Mouse (Mus musculus) c-Kit-positive CD71-positive TER-119-positive erythroid progenitor cells, embryonic 14.5 days (primary cell): ENCODE results near the gene Lrrc8d.
"Not testable (repeated sequence)": the region's sequence is repeated elsewhere in the genome, so short reads cannot be mapped to it uniquely, and the experiment has no call there.

Source experiments
- DNase-seq: peaks from one replicate; pipeline ENCODE4 v3.0.0-alpha.2; 2013; ENCODE audit warnings: low spot score

The Lrrc8d gene

DNA sequence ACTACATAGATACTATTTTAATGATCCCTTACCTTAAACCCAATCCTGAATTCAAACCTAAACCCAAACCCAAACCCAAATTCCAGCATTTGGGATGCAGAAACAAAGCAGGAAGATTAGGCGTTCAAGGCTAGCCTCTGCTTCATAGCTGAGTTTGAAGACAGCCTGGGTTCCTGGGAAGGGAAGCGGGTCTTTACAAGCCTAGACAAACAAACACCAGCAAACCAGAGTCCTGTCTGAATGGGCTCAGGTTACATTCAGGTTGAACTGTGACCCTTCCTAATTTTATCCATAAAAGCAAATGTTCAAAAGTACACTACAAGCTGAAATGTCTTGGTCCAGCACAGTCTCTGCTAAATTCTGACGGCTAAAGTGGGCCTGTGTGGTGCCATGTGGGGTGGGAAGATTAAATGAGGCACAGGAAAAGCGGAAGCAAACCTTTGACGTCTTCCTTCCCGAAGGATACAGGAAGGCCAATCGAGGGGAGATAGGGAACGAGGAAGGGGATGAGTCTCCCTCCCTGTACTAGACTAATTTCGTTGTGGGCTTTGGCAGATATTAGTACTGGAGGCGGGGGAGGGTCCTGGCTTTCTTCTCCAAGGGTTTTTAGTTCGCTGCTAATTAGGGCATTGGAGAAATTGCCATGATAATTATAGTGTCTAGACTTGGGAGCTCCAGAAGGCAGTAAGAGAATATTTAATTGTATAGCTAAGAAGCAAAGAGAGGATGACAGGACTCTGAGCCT is 160.1 kb downstream of the Lrrc8d start:
- DNase-seq, result no peak

DNA sequence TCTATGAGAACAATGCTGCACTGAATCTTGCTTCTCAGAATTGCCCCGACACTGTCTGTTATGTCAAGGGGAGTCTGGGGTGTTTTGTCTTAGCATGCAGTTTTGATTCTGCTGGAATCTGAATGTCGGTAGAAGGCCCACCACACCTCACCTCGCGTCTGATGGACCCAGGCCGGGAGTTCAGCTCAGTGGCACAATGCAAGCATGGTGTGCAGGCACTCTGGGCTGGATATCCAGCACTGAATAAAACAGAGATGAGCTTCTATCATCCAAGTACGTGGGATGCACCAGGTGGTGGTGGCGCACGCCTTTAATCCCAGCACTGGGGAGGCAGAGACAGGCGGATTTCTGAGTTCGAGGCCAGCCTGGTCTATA is 160.7 kb downstream of the Lrrc8d start:
- DNase-seq, result no peak

DNA sequence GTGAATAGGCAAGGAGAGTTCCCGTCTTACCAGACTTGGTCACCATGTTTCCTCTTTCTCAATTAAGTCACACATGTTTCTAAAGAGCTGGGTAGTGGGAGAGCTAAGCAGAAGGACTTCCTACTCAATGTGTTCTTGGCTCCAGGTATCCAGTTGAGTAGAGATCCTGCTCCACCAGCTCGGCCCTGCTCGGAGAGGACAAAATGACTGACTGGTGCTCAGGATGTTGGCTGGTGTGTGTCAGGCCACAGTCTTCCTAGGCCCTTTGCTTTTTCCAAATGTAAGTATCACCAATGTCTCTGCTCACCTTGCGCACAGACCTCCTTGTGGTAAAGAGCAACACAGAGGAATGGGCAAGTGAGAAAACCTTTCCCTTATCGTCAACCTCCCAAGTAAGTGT is 161.8 kb downstream of the Lrrc8d start:
- no peak for DNase-seq

DNA sequence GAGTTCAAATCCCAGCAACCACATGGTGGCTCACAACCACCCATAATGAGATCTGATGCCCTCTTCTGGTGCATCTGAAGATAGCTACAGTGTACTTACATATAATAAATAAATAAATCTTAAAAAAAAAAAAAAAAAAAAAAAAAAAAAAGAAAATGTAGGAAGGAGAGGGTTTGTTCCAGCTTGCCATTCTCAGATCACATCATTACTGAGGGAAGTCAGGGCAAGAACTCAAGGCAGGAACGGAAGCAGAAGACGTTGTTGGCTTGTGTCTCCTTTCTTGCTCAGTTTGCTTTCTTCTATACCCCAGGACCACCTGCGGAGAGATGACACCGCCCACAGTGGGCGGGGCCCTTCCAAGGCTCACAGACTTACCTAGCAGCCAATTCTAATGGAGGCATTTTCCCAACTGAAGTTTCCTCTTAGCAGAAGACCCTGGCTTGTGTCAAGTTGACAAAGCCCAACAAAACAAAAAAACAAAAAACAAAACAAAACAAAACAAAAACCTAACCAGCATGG is 165.4 kb downstream of the Lrrc8d start:
- not testable (repeated sequence) for DNase-seq

DNA sequence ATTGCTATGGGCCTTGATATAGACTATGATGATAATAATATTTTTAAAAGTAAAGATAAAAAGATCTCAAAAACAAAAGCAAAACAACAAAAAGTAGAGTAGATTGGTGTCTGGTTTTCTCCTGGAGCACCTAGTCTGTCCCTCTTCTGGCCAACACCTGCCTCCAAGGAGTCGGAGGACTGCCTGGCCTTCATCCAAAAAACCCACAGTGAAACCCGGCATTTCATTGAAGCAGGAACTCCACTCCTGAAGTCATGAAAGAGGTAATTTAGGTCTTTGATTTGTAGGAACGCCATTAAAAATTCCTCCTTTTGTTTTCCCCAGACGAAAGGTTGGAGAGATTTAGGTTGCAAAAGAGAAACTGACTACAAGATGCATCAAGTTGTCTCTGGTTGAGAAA is 167.7 kb downstream of the Lrrc8d start:
- no peak for DNase-seq

DNA sequence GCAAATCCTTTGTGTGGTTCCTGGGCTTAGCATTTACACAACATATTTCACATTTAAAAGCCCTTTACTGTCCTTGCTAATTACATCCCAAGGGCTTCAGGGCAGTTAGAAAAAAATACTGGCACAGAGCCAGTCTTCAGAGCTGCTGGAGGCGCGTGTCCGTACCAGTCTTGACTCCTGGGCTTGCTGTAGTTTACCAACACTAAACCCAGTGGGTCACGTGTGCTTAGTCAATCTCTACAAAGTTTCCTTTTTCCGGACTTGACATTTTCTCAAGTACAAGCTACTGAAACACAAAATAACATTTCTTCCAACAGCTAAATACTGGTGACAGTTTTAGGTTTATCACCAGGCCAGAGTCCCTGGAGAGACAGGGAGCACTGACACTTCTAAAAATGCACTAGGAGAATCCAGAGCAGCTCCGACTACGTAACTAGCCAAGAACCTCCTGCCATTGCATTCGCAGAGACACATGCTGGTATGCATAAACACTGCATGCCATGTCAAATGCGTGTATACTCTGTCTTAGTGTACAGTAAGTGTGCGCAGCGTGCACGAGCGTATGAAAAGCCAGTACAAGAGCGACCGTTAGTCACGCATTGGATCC is 168.2 kb downstream of the Lrrc8d start:
- DNase-seq, result no peak

DNA sequence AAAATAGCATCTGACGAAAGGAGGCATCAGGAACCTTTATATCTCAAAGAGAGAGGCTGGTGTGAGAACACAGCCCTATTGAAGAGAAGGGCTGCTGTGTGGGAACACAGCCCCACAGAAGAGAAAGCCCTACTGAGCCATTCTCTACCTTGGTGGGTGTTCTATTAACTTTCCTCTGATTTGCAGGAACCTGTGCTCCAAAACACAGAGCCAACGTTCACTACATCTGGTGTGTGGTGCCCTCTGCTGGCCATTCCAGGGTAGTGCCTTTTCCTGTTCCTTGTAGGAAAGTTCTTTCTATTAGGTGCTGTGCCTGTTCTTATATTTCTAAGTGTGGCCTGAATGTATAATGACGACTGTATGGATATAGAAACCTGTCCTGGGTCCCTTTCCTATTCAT is 168.8 kb downstream of the Lrrc8d start:
- DNase-seq, result peak; percentile 73

DNA sequence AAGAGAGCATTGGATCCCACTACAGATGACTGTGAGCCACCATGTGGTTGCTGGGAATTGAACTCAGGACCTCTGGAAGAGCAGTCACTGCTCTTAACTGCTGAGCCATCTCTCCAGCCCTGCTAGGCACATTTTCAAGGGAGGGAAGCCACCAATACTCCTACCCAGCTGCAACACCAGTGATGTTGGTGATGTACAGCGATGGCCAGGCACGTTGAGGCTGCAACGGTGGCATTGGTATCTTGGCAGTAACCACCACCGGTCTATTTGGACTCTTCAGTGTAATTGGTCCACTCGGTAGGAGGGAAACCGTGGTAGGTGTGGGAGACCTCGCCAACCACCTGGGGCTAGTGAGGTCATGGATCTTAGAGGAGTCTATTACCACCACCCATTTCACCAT is 170.0 kb downstream of the Lrrc8d start:
- DNase-seq, result no peak

DNA sequence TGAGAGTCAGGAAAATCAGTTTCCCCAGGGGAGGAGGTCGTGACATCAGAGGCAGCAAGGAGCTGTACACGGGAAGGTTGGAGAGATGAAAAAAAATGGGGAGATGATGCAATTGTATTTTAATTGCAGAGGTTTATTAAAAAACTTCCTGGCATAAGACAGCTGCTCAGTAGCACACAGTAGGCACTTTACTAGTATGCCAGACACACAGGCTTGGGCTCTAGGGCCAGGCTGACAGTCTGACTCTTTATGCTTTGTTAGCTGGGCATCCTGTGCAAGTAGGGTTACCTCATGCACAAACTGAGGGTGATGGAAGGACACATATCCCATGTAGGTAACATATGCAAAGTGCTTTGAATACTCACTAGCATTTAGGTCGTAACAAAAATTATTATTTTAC is 171.4 kb downstream of the Lrrc8d start:
- DNase-seq, result no peak

DNA sequence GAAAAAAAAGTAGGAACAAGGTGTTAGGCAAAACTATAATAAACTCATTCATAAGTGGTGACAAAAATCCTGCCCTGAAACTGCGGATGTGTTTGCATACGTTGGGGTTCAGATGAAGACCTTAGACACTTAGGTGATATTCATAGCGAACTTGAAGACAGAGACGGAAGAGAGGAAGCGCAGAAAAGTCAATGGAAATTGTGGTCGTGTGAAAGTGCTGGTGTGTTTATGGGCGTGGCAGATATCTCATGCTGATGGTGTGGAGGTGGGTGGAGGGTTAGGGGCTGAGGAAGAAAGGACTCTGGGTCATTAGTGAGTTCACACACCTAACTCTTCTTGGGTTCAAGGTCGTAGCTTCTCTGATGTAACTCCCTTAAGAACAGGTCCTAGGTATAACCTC is 172.4 kb downstream of the Lrrc8d start:
- DNase-seq, result no peak

DNA sequence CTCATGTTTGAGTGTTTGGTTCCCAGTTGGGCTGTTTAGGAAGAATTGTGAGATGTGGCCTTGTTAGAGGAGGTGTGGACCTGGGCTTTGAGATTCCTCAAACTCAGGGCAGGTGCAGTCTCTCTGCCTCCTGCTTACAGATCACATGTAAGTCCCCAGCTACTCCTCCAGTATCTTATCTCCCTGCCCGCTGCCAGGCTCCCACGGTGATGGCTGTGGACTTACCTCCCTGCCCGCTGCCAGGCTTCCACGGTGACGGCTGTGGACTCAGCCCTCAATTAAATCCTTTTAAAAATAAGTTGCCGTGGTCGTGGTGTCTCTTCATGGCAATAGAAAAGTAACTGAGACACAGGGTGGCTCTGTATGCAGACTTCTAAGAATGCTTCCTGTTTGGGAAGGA is 173.1 kb downstream of the Lrrc8d start:
- no peak for DNase-seq

DNA sequence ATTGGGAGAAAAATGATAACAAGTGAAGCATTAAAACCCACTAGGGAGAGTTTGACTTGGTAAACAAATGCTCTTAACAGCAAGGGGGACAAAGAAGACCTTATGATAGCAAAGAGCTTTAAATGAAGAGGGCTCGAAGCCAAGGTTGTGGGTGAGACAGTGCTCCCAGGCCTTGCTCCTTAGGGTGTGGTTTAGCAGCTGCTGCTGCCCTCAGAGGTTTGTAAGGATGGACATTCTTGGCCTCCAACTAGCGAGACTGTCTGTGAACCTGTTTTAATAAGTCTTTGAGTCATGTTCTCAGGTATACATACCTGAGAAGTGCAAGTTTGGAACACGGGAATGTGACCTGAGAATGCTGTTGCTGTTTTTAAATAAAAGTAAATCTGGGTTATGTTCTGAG is 174.0 kb downstream of the Lrrc8d start:
- no peak for DNase-seq

DNA sequence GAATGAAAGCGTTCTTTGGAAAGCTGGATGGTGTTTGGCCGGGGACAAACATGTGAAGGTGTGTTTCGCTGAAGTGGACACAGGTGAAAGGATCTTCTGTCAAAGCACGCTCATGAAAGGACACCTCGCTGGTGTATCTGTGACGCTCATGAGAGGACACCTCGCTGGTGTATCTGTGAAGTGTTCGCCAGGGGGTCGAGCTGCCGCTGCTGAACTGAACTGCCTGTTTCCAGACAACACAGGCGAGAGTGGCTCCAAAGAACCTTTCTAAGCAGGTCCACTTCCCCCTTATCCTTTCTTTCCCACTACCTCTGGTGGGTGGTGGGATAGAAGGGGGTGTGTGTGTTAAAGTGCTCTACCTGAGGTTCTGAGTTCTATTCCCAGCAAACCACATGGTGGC is 174.7 kb downstream of the Lrrc8d start:
- no peak for DNase-seq

DNA sequence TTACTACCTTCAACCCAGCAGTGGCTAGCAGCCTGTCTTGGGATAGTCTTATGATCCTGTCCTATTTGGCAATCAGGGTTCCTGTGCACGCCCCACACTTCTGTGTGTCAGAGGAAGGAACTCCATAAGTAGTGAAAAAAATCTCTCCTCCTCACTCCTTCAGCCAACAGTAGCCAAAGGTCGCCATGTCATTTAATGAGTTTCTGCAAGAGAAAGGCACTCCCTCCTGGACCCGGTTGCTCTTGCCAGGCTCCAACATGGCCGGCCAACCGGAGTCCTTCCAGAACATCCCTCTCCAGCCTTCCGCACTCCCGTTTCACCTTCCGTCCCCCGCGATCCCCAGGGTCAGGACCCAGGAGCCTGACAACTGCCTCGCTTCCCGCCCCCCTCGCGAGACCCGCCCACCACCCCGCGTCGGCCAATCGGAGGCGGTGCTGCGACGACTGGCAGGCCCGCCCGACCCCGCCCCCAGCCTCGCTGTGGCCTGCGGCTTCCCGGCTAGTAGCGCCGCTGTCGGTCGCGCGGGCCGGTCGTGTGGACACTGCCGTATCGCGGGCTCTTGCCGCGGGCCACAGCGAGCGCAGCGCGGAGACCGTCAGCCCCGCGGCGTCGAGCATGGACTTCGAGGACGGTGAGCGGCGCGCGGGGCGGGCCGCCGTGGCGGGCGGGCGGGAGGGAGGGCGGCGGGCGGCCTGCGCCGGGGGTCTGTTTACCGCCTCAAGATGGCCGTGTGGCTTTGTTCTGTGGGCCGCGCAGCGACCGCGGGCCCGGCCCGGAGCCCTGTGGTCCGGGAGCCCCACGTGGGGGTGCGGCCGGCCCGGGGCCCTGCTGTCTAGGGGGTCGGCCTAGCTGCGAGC is 176.5 kb downstream of the Lrrc8d start, which contains the start of gene Zfp326:
Gene Zfp326 (plus strand): TSS at position 498 of the 857 bp plus-strand sequence.
- peak; percentile 84 for DNase-seq

DNA sequence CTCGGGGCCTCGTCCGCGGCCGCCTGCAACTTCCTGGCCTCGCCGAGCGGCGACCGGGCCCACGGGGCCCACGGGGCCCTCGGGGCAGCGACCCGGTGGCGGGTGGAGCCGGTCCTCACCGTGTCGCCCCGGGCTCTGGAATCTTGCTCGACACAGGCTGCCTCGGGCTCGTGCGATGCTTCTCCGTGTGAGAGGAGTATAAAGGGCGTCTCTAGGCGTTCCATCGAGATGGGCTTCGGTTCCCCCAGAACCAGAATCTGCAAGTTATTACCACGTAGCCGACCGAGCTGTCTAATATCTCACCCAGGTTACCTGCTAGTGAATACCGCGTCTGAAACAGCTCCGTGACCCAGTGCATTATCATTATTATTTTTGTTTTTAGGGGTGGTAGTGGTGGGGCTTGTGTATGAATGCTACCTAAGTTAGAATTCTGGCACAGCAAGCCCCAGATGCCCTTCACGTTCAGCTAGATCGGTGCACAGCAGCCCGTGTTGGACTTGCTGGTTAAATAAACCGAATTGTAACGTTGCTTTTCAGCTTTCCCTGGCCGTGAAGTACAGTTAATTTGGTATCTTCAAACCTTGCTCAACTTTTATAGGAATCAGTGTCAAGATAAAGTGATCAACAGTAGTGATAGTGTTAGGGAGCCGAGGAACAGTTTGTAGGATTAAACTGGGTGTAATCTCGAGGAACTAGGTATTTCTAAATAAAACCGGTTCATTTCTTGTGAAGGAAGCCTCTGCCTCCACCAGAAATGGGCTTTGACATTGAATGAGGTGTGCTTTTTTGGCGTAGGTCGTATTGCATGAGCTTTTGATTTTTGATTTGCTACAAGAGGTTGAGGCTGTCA is 177.4 kb downstream of the Lrrc8d start:
- no peak for DNase-seq
